In the genomic region with DNA sequence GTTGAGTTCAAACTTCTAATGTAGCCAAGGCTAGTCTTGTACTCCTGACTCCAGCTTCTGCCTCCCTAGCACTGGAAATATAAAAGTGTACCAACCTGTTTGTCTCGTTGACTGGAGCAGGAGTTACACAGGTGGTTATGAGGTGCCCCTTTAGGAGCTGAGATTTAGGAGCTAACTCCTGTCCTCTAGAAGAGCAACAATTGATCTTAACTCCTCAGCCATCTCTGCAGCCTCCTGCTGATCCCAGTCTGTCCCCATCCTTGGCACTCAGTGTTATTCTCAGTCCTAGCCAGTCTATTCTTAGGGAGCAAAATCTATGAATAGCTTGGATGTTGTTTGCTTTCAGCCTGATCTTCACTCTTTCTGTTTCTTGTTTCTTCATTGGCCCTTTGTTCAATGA, we compare ENCODE assay signal across 12 mouse cellular contexts. TPM values are rescaled to one million over a fixed set of nuclear protein-coding genes. Genes with fewer than 3 reads are reported as not detected.
DNase-seq lines count a peak whose midpoint lies in the region; ATAC-seq and TF ChIP-seq lines count a peak whose summit lies in the region.
"Had no signal": no experiment of that assay in that cellular context is flagged by ENCODE, and none has a peak within 500 bp of the region (broad histone marks: within the 10 kb centered on the region; RNA-seq: fewer than 3 reads in every experiment).

No protein-coding gene starts in this region.

- H3K4me1 ChIP-seq in heart, embryonic 12.5 days (replicated peaks), result peaks cover 8% of the 10 kb centered on the region
- H3K4me1 ChIP-seq in lung, embryonic 15.5 days, result peaks cover 14% of the 10 kb centered on the region; the same call in 1 of the 2 replicates
- H3K4me1 ChIP-seq in hindbrain, postnatal 0 days (ENCODE audit: insufficient read depth, low read length), result no peaks in the 10 kb centered on the region

- H3K9me3 ChIP-seq in heart, embryonic 12.5 days (replicated peaks), result no peaks in the 10 kb centered on the region
- no peaks in the 10 kb centered on the region for H3K9me3 ChIP-seq in lung, embryonic 15.5 days
- no peaks in the 10 kb centered on the region for H3K9me3 ChIP-seq in hindbrain, postnatal 0 days (ENCODE audit: low read length)
- H3K9me3 ChIP-seq: forebrain, embryonic 10.5 days had no signal

- peak overlapping the region; percentile 52 for H3K4me2 ChIP-seq in heart, embryonic 12.5 days
- peak overlapping the region; percentile 61 for H3K4me2 ChIP-seq in lung, embryonic 15.5 days
- H3K4me2 ChIP-seq in hindbrain, postnatal 0 days (ENCODE audit: low read depth, low read length), result peak overlapping the region; percentile 33; the same call in 1 of the 2 replicates

- no peak for DNase-seq in heart, postnatal 25 days (ENCODE audit: low spot score)
- no peak for DNase-seq in lung, postnatal 14 days
- DNase-seq in hindbrain, postnatal 0 days (ENCODE audit: low spot score), result no peak
- peak; percentile 79 for DNase-seq in skeletal muscle tissue, adult 2 months (ENCODE audit: low read depth, low spot score)
- no peak for DNase-seq in cerebellum, adult 11 months
- DNase-seq in right cerebral cortex, postnatal 36 days (ENCODE audit: low spot score in 2 of 2), result no peak
- DNase-seq: retina, postnatal 1 day had no signal

- intact Hi-C loops in heart, postnatal 25 days (cut with DNase I), result loop anchor here (10.0 kb wide), 1 partner anchor 198 kb away; no protein-coding TSS in a partner anchor

- no peak for ATAC-seq in heart, embryonic 12.5 days (ENCODE audit: insufficient number of reproducible peaks, low FRiP score)
- ATAC-seq in lung, embryonic 15.5 days (ENCODE audit: borderline replicate concordance, extremely low read depth, low FRiP score, low TSS enrichment), result no peak
- ATAC-seq in hindbrain, postnatal 0 days, result no peak
- ATAC-seq: inflammation-experienced regulatory T-cells, adult 6 months had no signal

- H3K36me3 ChIP-seq in heart, embryonic 12.5 days, result peaks cover 32% of the 10 kb centered on the region
- H3K36me3 ChIP-seq in lung, embryonic 15.5 days, result peaks cover 35% of the 10 kb centered on the region
- no peaks in the 10 kb centered on the region for H3K36me3 ChIP-seq in hindbrain, postnatal 0 days (ENCODE audit: insufficient read depth, low read length)
- H3K36me3 ChIP-seq: forebrain, embryonic 10.5 days; G1E had no signal

- WGBS in heart, embryonic 12.5 days, result 77% methylated on average over 1 of the region's 1 CpGs
- 46% methylated on average over 1 of the region's 1 CpGs for WGBS in lung, embryonic 15.5 days
- WGBS in hindbrain, postnatal 0 days, result 86% methylated on average over 1 of the region's 1 CpGs

- no peak overlapping the region for H3K27ac ChIP-seq in heart, embryonic 12.5 days (ENCODE audit: poor library complexity, severe bottlenecking)
- H3K27ac ChIP-seq in lung, embryonic 15.5 days, result peak overlapping the region; percentile 77
- H3K27ac ChIP-seq in hindbrain, postnatal 0 days, result no peak overlapping the region
- H3K27ac ChIP-seq: forebrain, embryonic 10.5 days had no signal

- H3K9ac ChIP-seq in heart, embryonic 12.5 days, result no peak overlapping the region
- H3K9ac ChIP-seq in lung, embryonic 15.5 days, result no peak overlapping the region
- H3K9ac ChIP-seq in hindbrain, postnatal 0 days (replicated peaks; ENCODE audit: low read length), result no peak overlapping the region

- no peaks in the 10 kb centered on the region for H3K27me3 ChIP-seq in heart, embryonic 12.5 days (replicated peaks)
- H3K27me3 ChIP-seq in lung, embryonic 15.5 days, result no peaks in the 10 kb centered on the region
- H3K27me3 ChIP-seq in hindbrain, postnatal 0 days (ENCODE audit: insufficient read depth, low read length), result no peaks in the 10 kb centered on the region

- H3K4me3 ChIP-seq in heart, embryonic 12.5 days, result peak overlapping the region; percentile 15
- peak overlapping the region; percentile 34 for H3K4me3 ChIP-seq in lung, embryonic 15.5 days
- 0 out of 2 replicates have a peak overlapping the region, but pooled peaks have one; percentile 7 for H3K4me3 ChIP-seq in hindbrain, postnatal 0 days (ENCODE audit: low read length)
- H3K4me3 ChIP-seq: forebrain, embryonic 10.5 days had no signal

- no peak for TF ChIP-seq CTCF in hindbrain, postnatal 0 days (IDR thresholded peaks at IDR 0.05; ENCODE audit: low read depth)

RNA-seq across cellular contexts. Expression of a gene that starts 2.1 kb away (rescaled TPM):
- 0.14 and 0.21 TPM in 2 replicates for polyA plus RNA-seq in heart, embryonic 12.5 days (2016; fragmentation: Nextera tagmentation; extraction: Ambion mirVana)
- 10 to 100 TPM; 36.3 to 40.3 TPM for total RNA-seq in heart, postnatal 25 days (2021)
- 1.2 and 1.5 TPM in 2 replicates for polyA plus RNA-seq in lung, embryonic 15.5 days (2015; fragmentation: Nextera tagmentation; extraction: Ambion mirVana)
- 10.0 and 10.5 TPM in 2 replicates for total RNA-seq in hindbrain, postnatal 0 days (2014; rRNA removed)
- polyA plus RNA-seq in hindbrain, postnatal 0 days (2015; fragmentation: Nextera tagmentation; extraction: Ambion mirVana), result 0.24 TPM in 1 of 2 replicates, not detected in the other
- total RNA-seq: G1E had no signal
- polyA plus RNA-seq: forebrain, embryonic 10.5 days; G1E had no signal
